8 mouse cellular contexts compared by ENCODE assay signal in the genomic region with DNA sequence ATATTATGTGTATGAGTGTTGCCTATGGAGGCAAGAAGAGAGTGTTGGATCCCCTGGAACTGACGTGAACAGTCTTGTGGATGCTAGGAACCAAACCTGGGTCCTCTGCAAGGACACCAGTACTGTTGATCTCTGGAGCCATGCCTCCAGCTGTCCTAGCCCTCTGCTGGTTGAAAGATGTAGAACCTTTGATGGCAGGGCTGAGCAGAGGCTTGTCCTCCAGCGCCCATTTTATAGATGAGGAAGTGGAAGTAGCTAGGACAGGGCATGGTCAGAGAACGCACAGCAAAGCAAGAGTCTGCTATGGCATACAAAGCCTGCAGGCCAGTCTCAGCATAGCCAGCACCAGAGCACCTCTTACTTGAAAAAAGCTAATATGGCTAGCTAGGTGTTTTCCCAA. TPM values are rescaled to one million over a fixed set of nuclear protein-coding genes. Genes with fewer than 3 reads are reported as not detected.
DNase-seq lines count a peak whose midpoint lies in the region; ATAC-seq and TF ChIP-seq lines count a peak whose summit lies in the region.

No protein-coding gene starts in this region.

- no peaks in the 10 kb centered on the region for H3K27me3 ChIP-seq in lung, postnatal 0 days (replicated peaks; ENCODE audit: insufficient read depth, low read length)

- TF ChIP-seq CTCF in lung, postnatal 0 days (IDR thresholded peaks at IDR 0.05): peak; percentile 68

- no peak overlapping the region for H3K4me2 ChIP-seq in lung, postnatal 0 days (replicated peaks; ENCODE audit: low read depth, low read length)

- ATAC-seq in lung, postnatal 0 days: no peak

- H3K9me3 ChIP-seq in lung, postnatal 0 days (ENCODE audit: low read length): no peaks in the 10 kb centered on the region

- 74% methylated on average over 3 of the region's 3 CpGs for WGBS in lung, postnatal 0 days

- H3K4me3 ChIP-seq in lung, postnatal 0 days (ENCODE audit: low read depth, low read length): no peak overlapping the region

- no peak overlapping the region for H3K27ac ChIP-seq in lung, postnatal 0 days (ENCODE audit: low read length)

- H3K36me3 ChIP-seq in lung, postnatal 0 days (ENCODE audit: insufficient read depth, low read length): no peaks in the 10 kb centered on the region; the same call in 1 of the 2 replicates

- H3K9ac ChIP-seq in lung, postnatal 0 days (replicated peaks; ENCODE audit: low read depth): no peak overlapping the region

- DNase-seq in embryo, embryonic 10.5 days (ENCODE audit: low spot score): peak; percentile 23
- DNase-seq in embryo, embryonic 10 days (ENCODE audit: low spot score): no peak
- DNase-seq in B cell, adult 2 months: peak; percentile 77 to 80
- peak; percentile 14 for DNase-seq in c-Kit-positive CD71-positive TER-119-positive erythroid progenitor cells, embryonic 14.5 days (ENCODE audit: low spot score)
- peak; percentile 53 for DNase-seq in lung, postnatal 0 days (ENCODE audit: low spot score)
- peak; percentile 75 for DNase-seq in thymus, postnatal 14 days
- DNase-seq in right cerebral cortex, postnatal 25 days: no peak
- no peak for DNase-seq in urinary bladder, postnatal 4 days (ENCODE audit: low spot score in 2 of 2)

- TF ChIP-seq EP300 in lung, postnatal 0 days (IDR thresholded peaks at IDR 0.05): no peak

- no peaks in the 10 kb centered on the region for H3K4me1 ChIP-seq in lung, postnatal 0 days (ENCODE audit: insufficient read depth, low read depth, low read length)

RNA-seq across cellular contexts. Expression of gene Pptc7, which starts 33.9 kb away (rescaled TPM):
- polyA plus RNA-seq in lung, postnatal 0 days (2015; fragmentation: Nextera tagmentation; extraction: Ambion mirVana): 12.2 and 12.7 TPM in 2 replicates

RNA-seq across cellular contexts. Expression of gene Rad9b, which starts 35.9 kb away (rescaled TPM):
- 6.4 and 6.9 TPM in 2 replicates for polyA plus RNA-seq in lung, postnatal 0 days (2015; fragmentation: Nextera tagmentation; extraction: Ambion mirVana)

RNA-seq across cellular contexts. Expression of gene Vps29, which starts 36.1 kb away (rescaled TPM):
- 189 and 193 TPM in 2 replicates for polyA plus RNA-seq in lung, postnatal 0 days (2015; fragmentation: Nextera tagmentation; extraction: Ambion mirVana)

RNA-seq across cellular contexts. Expression of gene Gpn3, which starts 53.6 kb away (rescaled TPM):
- polyA plus RNA-seq in lung, postnatal 0 days (2015; fragmentation: Nextera tagmentation; extraction: Ambion mirVana): 61.2 and 69.2 TPM in 2 replicates

RNA-seq across cellular contexts. Expression of gene Tctn1, which starts 53.8 kb away (rescaled TPM):
- polyA plus RNA-seq in lung, postnatal 0 days (2015; fragmentation: Nextera tagmentation; extraction: Ambion mirVana): 4.5 and 5.1 TPM in 2 replicates

Comparison
In these comparisons a context has a peak if more than half of its experiments do, and no peak if none do; other contexts are left out.
1. DNase-seq: peak in embryo, embryonic 10.5 days (single experiment), B cell, adult 2 months (2 of 2), c-Kit-positive CD71-positive TER-119-positive erythroid progenitor cells, embryonic 14.5 days (single experiment), lung, postnatal 0 days (single experiment) and thymus, postnatal 14 days (single experiment); none in embryo, embryonic 10 days (single experiment), right cerebral cortex, postnatal 25 days (single experiment) and urinary bladder, postnatal 4 days (0 of 2).